Mouse (Mus musculus) lung, postnatal 25 days (tissue): ENCODE data around the gene Ubxn7.
A peak's percentile ranks its signal among the peaks of the same experiment; 100 is the strongest.
"Not testable (repeated sequence)": the region's sequence is repeated elsewhere in the genome, so short reads cannot be mapped to it uniquely, and the experiment has no call there.

Experiments
- DNase-seq: peaks from one replicate; pipeline ENCODE4 v3.0.0; 2022; ENCODE audit warnings: low spot score

The Ubxn7 gene

DNA sequence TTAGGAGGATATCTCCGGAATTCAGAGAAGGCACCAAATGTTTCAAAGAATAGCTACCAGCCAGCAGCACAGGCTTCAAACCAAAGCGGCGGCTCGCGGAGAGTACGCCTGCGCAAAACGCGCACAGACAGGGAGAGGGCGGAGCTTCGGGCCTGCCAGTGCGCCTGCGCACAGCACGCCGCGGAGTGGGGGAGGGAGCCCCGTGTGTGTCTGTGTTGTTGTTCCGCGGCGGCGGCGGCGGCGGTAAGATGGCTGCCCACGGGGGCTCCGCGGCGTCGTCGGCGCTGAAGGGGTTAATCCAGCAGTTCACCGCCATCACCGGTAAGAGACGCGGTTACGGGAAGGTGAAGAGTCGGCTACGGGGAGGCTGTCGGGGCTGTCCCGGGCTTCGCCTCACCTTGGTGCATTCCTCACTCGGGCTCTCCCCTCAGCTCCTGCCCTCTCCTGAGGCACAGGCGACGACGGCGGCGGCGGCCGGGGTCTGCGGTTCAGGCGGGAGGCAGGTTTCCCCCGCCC, at the start of gene Ubxn7:
TSS of gene Ubxn7 (plus strand) at position 218 of the 516 bp plus-strand sequence.
- peak; percentile 97 for DNase-seq

DNA sequence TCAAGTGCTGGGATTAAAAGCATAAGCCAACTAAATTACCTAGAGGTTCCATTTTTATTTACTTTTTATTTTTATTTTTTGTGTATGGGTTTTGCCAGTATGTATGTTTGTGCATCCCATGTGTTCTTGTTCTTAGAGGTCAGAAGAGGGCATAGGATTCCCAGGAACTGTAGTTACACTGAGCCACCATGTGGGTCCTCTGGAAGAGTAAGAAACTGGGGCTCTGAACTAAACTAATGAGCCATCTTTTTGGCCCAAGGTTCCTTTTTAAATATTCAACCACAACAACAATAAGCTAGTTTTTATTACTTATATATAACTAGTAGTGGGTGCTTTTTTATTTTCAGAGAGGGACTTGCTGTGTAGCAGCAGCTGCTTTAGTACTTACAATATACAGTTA, 49.4 kb upstream of the Ubxn7 start:
- DNase-seq = no peak

DNA sequence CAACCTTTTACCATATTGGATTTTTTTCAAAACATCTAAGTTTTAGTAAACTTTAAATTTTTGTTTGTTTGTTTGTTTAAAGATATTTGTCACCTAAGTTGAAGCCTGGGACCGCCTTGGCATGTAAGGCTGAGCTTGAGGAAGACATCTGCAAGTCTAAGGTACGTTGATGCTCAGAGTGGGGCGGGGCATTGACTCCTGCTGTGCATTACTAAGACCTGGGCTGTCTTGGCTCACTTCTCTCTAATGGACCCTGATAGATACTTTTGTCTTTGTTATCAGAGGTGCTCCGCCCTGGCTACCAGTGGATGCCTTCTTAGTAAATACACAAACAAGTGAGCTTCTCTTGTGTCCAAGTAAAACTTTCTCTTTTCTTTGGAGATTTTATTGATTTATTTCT, 40.2 kb upstream of the Ubxn7 start:
- no peak for DNase-seq

DNA sequence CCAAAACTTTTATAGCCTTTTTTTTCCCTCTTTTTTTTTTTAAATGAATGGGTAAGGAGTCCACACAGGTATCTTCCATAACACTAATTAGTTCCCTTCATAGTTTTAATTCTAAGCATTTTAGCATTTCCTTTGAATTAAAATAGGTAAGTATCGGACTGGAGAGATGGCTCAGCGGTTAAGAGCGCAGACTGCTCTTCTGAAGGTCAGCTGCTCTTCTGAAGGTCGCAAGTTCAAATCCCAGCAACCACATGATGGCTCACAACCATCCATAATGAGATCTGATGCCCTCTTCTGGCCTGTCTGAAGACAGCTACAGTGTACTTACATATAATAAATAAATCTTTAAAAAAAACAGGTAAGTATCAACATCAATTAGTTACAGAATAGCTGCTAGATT, 32.4 kb upstream of the Ubxn7 start:
- not testable (repeated sequence) for DNase-seq

DNA sequence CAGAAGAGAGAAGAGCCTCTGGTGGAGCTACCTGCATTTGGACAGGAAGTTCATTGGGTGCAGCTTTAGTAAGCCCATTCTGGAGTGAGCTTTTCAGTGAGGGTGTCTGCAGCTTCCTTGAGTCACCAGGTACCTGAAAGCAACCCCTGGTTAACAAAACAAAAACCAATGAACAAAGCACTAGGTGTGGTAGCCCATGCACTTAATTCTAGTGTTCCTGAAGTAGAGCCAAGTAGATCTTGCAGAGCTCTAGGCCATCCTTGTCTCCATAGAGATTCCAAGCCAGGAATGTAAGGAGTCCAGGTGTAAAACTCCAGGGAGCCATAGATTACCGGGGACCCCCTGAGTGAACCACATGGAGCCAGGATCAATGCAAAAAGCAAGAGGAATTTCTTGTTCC, 29.0 kb upstream of the Ubxn7 start:
- no peak for DNase-seq

DNA sequence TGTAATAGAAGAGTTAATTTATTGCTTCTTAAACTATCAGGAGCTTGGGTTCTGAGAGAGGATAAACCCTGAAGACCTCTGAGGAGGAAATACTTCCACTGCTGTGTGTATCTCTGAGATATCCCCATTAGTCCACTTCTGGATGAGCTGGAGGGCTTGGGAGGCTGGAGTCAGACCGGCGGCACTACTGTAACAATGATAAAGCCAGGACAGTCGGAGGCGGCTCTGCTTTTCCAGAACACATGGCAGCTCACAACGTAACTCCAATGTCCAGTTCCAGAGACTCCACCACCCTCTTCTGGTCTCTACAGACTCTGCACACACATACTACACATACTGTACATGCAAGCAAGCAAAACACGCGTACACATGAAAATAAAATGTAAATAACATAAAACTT, 28.2 kb upstream of the Ubxn7 start:
- no peak for DNase-seq

DNA sequence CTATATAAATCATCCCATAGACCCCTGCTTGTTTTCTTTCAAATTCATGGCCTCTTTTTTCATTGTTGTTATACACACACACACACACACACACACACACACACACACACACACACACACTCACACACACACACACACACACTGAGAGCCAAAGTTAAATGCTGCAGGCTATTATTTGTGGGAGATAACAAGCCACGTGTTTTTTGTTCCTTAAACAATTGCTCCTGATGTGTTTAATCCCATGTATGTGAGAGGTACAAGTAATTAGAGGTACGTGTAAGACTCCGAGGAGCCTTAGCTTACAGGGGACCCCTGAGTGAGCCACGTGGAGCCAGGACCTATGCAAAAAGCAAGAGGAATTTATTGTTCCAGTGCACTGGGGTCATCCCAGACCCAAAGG, 20.1 kb upstream of the Ubxn7 start:
- no peak for DNase-seq

DNA sequence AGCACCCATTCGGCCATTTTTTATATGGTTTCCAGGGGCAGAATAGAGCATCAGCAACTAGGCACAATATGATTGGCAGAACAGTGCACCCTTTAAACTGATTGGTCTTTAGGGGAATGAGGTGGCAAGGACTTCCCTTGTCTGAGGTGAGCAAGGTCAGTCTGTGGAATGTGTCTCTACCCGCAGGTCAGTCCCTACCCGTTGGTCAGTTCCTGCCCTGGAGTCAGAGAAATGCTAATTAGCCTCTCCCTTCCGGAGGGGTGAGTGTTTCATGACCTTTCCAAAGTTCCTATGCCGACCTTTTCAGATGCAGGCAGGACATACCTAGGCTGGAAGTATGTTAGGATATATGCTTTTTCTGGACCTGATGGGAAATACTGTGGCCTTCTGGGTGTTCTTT, 19.7 kb upstream of the Ubxn7 start:
- no peak for DNase-seq

DNA sequence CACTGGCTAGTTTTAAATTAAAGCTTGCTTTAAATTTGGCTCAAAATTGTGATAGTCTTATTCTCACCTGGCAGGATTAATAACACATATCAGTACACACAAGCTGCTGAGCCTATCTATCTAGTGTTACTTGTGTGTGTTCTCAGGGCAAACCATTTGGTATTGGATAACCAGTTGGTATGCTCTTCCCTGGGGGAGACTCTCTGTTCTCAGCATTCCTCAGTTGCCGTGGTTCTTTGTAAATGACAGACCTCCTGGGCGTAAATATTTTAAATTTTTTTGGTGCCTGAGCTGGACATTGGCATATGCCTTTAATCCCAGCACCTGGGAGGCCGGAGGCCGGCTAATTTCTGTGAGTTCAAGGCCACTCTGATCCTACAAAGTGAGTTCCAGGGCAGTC, 19.2 kb upstream of the Ubxn7 start:
- DNase-seq = no peak

DNA sequence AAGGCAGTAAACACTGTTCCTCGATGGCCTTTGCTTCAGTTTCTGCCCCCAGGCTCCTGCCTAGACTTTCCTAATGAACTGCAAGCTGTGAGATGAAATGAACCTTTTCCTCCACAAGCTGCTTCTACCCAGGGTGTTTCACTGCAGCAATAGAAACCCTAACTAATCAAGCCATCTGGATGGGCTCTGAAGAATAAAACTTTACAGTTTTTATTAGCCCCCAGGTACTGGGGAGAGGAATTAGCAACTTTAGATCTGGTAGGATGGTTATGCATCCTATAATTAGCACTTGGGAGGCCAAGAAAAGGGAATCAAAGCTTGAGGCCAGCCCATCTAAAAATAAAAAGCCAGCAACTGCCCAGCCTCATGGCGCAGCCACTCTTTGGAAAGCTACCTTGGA, 15.5 kb upstream of the Ubxn7 start:
- no peak for DNase-seq

DNA sequence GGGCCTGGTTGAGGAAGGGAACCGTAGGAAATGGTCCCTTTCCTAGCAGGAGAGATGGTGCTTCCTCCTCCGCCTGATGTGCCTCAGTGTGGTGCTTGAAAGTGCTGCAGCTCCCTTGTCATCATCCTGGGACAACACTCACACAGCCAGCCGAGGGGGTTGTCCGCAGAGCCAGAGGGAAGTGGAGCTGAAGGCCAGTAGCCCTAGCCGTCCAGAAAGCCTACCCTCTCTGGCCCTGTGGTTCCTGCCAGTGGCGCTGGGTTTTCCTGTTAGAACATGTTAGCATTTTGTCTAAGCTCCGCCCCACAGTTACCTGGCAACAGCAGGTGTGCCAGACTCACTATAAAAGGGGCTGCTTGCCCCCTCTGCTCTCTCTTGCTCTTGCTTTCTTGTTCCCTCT, 8.1 kb upstream of the Ubxn7 start:
- DNase-seq = no peak

DNA sequence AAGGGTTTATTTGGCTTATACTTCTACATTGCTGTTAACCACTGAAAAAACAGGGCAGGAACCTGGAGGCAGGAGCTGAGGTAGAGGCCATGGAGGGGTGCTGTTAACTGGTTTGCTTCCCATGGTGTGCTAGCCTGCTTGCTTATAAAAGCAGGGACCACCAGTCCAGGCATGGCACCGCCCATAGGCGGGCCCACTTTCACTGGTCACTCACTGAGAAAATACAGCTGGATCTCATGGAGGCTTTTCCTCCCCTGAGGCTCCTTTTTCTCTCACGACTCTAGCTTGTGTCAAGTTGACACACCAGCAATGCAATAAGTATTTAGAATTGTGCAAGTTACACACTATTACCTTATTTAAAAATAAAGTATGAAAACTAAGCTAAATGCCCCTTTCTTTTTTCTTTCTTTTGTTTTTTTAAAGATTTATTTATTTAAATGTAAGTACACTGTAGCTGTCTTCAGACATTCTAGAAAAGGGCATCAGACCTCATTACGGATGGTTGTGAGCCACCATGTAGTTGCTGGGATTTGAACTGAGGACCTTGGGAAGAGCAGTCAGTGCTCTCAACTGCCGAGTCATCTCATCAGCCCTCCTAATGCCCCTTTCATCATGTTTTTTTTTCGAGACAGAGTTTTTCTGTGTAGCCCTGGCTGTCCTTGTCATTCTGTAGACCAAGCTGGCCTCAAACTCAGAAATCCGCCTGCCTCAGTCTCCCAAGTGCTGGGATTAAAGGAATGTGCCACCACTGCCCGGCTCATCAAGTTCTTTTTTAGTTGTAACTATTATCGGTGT, 984 bp upstream of the Ubxn7 start:
- no peak for DNase-seq

DNA sequence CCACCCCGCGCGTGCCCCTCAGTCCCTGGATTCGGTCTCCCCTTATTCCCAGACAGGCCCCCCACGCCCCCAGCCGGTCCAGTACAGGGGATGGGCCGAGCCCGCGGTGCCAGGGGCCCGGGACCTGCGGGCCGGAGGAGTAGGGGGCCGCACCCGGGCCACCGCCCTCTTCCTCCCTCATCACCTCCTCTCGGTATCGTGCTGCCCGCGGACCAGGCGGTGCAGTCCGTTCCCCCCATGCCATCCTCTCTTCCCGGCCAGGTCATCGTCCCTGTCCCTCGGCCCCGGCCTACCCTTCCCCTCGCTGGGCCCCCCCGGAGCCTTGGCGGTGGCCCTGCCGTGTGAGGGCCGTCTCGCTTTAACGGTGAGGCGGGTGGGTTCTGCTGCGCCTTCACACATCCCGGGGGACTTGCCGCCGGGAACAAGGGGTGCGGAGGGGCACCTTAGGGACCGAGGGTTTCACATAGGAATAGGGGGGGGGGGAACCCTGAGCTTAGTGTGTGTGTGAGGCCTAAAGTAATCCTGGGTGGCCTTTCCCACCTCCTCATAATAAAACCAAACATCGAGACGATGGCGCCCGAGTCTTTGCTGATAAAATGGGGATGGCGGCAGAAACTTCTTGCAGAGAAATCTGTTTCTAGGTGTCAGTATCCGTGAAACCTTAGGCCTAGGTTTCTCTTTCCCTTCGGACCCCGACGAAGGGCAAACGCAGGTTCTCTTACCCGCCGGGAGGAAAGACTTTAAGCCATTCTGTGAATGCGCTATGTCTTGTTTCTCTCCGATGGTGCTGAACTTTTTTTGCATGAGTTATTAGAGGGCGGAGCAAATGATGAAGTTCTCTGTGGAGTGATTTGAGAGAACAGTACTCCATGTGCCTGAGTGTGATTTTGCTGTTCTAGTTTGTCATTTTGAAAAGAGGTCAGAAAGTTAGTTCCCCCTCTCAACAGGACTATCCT, 777 bp downstream of the Ubxn7 start:
- peak; percentile 65 for DNase-seq

DNA sequence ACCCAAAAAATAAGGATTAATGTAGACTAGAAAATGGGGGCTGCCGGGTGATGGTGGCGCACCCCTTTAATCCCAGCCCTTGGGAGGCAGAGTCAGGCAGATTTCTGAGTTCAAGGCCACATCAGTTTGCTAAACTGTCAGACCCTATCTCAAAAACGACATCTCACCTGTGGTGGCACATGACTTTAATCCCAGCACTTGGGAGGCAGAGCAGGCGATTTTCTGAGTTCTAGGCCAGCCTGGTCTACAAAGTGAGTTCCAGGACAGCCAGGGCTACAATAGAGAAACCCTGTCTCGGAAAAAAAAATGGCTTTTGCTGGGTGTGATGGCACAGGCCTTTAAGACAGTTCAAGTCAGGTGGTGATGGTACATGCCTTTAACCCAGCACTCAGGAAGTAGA, 3.1 kb downstream of the Ubxn7 start:
- no peak for DNase-seq

DNA sequence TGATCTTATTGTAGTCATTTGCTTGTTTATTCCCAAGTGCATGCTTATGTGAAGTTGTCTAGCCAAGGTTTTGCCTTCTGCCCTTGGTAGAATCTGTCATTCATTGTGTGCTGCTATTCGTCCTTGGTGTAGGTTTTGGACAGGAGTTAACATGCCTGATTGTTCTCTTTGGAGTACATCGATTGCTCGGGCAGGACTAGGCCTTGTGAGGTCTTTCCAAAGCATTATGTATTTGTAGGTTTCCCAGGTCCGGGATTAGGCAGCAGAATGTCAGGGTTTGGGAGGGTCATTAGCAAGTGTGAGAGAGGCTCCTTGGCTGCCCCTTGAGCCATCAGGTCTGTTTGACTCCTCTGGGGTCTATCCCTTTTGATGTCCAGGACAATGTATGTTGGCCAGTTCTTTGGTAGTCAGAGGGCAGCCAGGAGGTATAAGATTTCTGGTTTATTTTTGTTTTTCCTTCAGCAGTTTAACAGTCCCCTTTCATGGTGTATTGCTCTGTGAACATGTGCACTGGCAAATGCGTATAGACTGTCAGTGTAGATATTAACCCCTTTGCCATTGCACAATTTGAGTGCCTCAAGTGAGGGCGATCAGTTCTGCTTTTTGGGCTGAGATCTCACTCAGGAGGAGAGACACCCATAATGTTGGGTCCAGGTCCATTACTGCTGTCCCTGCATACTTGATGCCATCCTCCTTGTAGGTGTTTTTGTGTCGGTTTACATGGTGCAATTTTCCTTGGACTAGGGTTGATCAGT, 4.1 kb downstream of the Ubxn7 start:
- no peak for DNase-seq

DNA sequence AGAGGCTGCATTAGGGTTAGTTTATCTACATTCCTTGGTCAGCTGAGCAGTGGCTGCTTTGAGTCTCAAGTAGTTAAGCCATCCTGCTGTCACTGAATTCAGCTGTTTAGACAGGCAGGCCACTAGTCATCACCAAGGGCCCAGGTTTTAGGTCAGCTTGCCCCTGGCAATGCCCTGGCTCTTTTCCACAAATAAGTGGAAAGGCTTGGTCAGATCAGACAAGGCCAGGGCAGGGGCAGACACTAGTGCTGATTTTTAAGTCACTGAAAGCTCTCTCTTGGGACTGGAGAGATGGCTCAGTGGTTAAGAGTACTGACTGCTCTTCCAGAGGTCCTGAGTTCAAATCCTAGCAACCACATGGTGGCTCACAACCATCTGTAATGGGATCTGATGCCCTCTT, 4.9 kb downstream of the Ubxn7 start:
- no peak for DNase-seq

DNA sequence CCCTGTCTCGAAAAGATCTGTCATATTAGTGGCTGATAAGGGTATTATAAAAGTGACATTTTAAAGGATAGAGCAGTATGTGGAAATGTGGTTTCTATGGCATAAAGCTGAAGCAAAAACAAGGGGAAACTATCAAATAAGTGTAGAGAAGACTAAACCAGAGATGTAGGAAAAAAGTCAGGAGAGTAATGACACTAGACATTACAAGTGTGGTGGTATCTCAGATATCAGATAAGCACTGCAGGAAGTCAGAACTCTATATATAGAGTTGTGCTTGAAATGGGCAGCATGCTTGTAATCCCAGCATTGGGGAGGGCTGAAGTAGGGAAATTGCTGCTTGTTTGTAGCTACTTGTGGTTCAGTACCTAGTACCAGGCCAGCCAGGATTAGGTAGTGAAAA, 8.4 kb downstream of the Ubxn7 start:
- no peak for DNase-seq

DNA sequence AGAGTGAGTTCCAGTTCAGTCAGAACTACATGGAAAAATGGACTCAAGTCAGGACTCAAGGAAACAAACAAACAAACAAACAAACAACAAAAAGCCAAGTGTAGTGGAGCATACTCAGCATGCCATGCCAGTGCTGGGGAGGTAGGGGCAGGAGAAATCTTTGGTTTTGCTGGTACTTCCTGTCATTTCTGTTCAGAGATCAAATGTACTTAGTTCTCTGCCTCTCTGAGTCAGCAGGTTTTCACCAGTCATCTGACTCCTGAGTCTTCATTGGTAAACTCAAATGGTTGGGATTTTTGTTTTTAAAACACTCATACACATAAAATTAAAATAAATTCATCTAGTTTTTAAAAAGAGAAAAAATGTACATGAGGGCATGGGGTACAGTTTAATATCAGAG, 13.5 kb downstream of the Ubxn7 start:
- DNase-seq = no peak

DNA sequence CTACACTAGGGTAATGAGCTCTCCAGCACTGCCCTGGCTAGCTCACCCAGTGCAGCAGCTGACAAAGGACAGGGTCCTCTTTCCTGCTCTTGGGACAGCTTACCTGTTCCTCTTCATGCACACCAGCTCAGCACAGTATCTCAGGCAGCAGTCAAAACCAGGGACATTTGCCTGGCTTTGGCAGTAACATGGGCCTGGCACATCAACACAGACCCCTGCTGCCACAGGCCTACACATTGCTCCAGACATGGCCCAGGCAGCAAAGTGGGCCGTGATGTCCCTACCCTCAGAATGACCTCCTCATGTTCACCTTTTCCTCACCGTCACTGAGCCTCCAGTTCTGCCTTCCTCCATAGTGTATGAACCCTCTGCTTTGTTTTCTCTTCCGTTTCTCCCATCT, 18.7 kb downstream of the Ubxn7 start:
- no peak for DNase-seq

DNA sequence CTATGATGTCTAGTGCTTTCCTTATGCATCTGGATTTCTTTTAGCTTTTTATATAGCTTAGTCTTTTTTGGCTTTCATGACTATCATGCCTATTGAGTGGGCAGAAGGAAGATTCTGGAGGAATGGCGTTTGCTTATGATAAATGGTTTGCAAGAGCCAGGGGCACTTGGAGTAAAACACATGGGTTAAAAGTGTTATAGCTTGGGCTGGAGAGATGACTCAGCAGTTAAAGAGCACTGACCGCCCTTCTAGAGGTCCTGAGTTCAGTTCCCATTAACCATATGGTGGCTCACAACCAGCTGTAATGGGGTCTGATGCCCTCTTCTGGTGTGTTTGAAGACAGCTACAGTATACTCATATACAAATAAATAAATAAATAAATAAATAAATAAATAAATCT, 31.5 kb downstream of the Ubxn7 start:
- DNase-seq = no peak

DNA sequence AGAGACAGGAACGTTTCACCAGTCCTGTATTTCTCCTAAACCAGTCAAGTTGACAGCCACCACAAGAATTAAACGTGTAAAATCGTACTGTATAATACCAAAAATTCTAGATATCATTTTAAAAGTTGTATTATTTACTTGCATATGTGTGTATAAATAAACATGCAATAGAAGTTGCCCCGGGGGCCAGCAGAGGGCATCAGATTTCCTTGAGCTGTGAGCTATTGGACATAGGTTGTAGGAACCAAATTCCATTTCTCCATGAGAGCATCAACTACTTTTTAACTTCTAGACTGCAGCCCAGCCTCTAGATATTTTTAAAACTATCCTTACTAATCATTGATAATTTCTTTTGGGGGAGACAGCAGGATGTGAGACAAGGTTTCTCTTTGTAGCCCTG, 39.3 kb downstream of the Ubxn7 start:
- peak; percentile 13 for DNase-seq

DNA sequence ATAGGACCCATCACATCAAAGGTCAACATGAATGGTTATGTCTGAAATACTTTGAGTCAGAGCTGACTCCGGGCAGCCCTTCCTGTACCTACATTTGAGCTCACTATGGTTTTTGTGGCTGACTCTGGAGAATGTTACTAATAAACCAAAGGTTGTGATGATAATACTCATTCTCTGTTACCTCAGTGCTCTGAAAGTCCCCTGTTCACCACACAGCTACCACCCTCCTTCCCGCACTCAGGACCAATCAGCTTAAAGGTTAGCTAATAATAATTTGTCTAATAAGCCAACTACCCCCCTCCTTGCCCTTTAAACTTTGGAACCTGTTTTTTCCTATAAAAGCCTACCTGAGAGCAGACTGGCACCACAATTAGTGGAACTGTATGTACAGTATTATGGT, 47.5 kb downstream of the Ubxn7 start:
- DNase-seq = no peak
